Mouse (Mus musculus) kidney, embryonic 16.5 days (tissue): ENCODE measurements around the gene BC017158. TPM values are rescaled to one million over a fixed set of nuclear protein-coding genes. Genes with fewer than 3 reads are reported as not detected.

Source experiments
- ATAC-seq: fragments of 200-750 bp; cut with Nextera tagmentation; 2 replicates; pipeline ENCODE4 v1.8.0; 2017; ENCODE audit warnings: moderate TSS enrichment; ENCODE audit not compliant: low FRiP score, low TSS enrichment
- H3K27ac ChIP-seq: fragments of 300-500 bp; sonication (generic); 2 replicates; pipeline ENCODE4 v1.5.1; 2014; ENCODE audit warnings: low read length
- H3K27me3 ChIP-seq: fragments of 300-500 bp; sonication (generic); 2 replicates; pipeline ENCODE4 v1.6.1; 2014; ENCODE audit warnings: low read length, control low read depth, mixed read lengths; ENCODE audit not compliant: insufficient read depth
- H3K36me3 ChIP-seq: fragments of 300-500 bp; sonication (generic); 2 replicates; pipeline ENCODE4 v1.6.1; 2014; ENCODE audit warnings: low read length, control low read depth, mixed read lengths; ENCODE audit not compliant: insufficient read depth
- H3K4me1 ChIP-seq: fragments of 300-500 bp; sonication (generic); 2 replicates; pipeline ENCODE4 v1.6.1; 2014; ENCODE audit warnings: low read length, control low read depth, mixed read lengths; ENCODE audit not compliant: insufficient read depth
- H3K4me2 ChIP-seq: fragments of 300-500 bp; sonication (generic); replicated peaks from 2 replicates; pipeline ENCODE4 v1.6.1; 2014; ENCODE audit warnings: low read depth, low read length
- H3K4me3 ChIP-seq: fragments of 300-500 bp; sonication (generic); 2 replicates; pipeline ENCODE4 v1.5.1; 2014; ENCODE audit warnings: mild to moderate bottlenecking, low read length
- H3K9ac ChIP-seq: fragments of 300-500 bp; sonication (generic); replicated peaks from 2 replicates; pipeline ENCODE4 v1.6.1; 2014; ENCODE audit warnings: low read length
- H3K9me3 ChIP-seq: fragments of 300-500 bp; sonication (generic); 2 replicates; pipeline ENCODE4 v1.6.1; 2016; ENCODE audit warnings: low read length, control low read depth
- WGBS: fragments of 180-500 bp; shearing (Covaris S2); extraction: QIAGEN DNeasy Blood & Tissue Kit; methylation state at CpG from one replicate; pipeline ENCODE4 v1.1.7; 2014; 5-methylcytosine and 5-hydroxymethylcytosine counted together
- polyA plus RNA-seq: library from polyadenylated mRNA; unstranded; fragments of >200 nt; fragmentation: Nextera tagmentation; extraction: Ambion mirVana; gene quantifications from 2 replicates; pipeline ENCODE4 v1.2.1, GENCODE M21; 2015

Gene BC017158
- polyA plus RNA-seq, 1 experiment from 2014 or later: 34.2 TPM

DNA sequence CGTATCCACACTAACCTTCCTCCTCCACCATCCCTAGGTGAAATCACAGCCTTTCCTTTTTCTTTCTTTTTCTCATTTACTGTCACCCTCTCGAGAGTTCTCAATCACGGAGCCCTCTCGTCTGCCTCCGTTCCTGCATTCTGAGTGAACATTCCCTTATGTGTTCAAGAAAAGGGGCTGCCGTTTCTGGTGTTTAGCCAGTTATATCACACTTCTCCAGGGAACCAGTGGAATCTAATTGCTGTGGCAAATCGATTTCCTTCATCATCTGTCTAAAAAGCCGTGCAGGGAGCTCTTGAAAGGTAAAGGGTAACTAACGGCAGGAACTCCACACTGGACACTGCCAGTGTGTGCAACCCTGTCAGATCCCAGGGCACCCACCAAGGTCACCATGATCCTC lies 33.0 kb upstream of the BC017158 start:
- no peaks in the 10 kb centered on the region for H3K9me3 ChIP-seq
- H3K4me2 ChIP-seq: no peak overlapping the region
- WGBS: 59% methylated on average over 9 of the region's 9 CpGs
- H3K27me3 ChIP-seq: no peaks in the 10 kb centered on the region
- no peak overlapping the region for H3K27ac ChIP-seq
- H3K4me1 ChIP-seq: peaks cover 12% of the 10 kb centered on the region
- no peak overlapping the region for H3K9ac ChIP-seq
- H3K4me3 ChIP-seq: no peak overlapping the region
- ATAC-seq: no peak
- H3K36me3 ChIP-seq: no peaks in the 10 kb centered on the region

DNA sequence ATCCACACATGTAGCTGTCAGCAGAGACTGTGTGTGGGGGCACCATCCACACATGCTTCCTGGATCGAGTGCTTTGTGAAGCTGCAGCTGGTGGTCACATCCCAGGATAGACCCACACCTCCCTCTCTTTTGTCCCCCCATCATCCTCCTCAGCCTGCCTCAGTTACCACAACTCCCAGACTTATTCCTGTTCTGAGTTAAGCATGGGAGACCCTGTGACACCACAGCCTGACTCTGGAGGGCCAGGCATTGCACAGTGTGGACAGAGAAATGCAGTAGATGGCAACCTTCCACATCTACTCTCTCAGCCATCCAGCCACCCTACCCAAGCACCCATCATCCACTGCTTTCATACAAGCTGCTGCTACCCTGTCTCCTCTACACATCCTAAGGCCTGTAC lies 27.0 kb upstream of the BC017158 start:
- H3K27me3 ChIP-seq: no peaks in the 10 kb centered on the region
- 83% methylated on average over 1 of the region's 1 CpGs for WGBS

DNA sequence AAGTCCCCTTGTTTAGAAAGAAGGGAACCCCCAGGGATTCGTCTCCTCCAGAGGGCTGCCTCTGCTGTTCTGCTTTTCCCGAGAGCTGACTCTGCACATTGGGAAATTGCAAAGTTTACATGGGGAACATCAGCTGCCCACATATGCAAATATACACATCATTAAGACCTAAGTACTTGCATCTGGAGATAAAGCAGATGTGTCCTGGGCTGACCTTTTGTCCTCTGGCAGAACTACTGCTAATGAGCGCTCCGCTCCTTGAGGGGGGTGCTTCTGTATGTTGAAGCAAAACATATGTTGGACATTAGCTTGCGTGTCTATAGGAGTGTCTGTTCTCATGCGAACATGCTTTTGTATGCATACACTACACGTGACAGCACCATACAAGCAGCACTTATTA lies 23.3 kb upstream of the BC017158 start:
- no peak overlapping the region for H3K27ac ChIP-seq
- H3K4me2 ChIP-seq: no peak overlapping the region
- 70% methylated on average over 7 of the region's 7 CpGs for WGBS

More for the DNA sequence above, 27.0 kb upstream of the BC017158 start:
- Histone ChIP-seq H3K4me1 (peaks cover 1% of the 10 kb centered on the region; the same call in 1 of the 2 replicates), H3K4me2 (no peak overlapping the region), H3K36me3 (no peaks in the 10 kb centered on the region), H3K4me3 (no peak overlapping the region), H3K9ac (no peak overlapping the region), H3K9me3 (no peaks in the 10 kb centered on the region), H3K27ac (no peak overlapping the region)
- ATAC-seq: no peak

DNA sequence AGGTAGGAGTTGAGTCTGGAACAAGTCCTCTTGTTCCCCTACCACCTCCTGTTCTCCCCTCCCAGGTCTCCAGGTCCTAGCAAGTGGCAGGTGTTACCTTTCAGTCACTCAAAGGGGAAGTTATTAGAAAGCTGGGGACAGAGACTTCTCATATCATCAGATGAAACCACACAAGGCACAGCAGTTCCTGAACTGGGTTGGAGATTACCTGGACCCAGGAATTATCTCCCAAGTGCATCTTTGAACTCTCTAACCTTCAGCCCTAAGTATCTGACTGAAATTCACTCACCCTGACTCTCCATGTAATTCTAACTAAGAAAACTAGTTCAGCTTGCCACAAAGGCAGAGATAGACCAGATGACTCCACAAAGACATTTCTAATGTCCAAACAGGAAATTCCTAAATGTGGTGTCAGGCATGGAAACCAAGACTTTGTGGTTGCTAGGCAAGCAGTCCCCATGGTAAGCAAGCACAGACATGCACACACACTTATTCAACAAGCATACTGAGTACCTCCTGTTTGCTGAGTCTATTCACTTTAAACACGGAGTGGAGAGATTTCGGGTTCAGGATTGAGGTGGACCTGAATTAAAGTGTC lies 22.3 kb upstream of the BC017158 start:
- ATAC-seq: no peak
- Histone ChIP-seq H3K4me1 (peaks cover 5% of the 10 kb centered on the region; the same call in 1 of the 2 replicates), H3K9me3 (no peaks in the 10 kb centered on the region), H3K36me3 (no peaks in the 10 kb centered on the region), H3K9ac (no peak overlapping the region), H3K4me2 (no peak overlapping the region), H3K27ac (no peak overlapping the region), H3K4me3 (no peak overlapping the region), H3K27me3 (no peaks in the 10 kb centered on the region)
- WGBS: 82% methylated on average over 2 of the region's 2 CpGs

More for the DNA sequence above, 23.3 kb upstream of the BC017158 start:
- Histone ChIP-seq H3K27me3 (no peaks in the 10 kb centered on the region), H3K4me3 (no peak overlapping the region), H3K9me3 (no peaks in the 10 kb centered on the region), H3K9ac (no peak overlapping the region), H3K36me3 (no peaks in the 10 kb centered on the region), H3K4me1 (peaks cover 5% of the 10 kb centered on the region; the same call in 1 of the 2 replicates)
- ATAC-seq: peak; percentile 35; the same call in 1 of the 2 replicates

DNA sequence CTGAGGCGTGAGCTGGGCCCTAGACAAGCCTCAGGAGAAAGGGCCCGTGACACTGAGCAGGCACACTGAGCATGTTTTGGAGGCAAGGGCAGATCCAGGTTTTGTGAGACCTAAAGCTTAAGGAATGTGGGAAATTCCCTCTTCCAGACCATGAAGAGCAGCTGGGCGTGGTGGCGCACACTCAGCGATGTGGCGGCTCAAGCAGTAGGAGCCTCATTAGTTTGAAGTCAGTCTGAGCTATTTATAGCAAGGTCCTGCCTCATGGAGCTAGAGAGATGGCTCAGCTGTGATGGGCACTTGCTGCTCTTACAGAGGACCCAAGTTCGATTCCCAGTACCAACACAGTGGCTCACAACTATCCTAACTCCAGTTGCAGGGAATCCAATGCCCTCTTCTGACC lies 21.2 kb upstream of the BC017158 start:
- H3K4me3 ChIP-seq: no peak overlapping the region
- no peaks in the 10 kb centered on the region for H3K27me3 ChIP-seq
- H3K9ac ChIP-seq: no peak overlapping the region
- no peak overlapping the region for H3K4me2 ChIP-seq
- no peak for ATAC-seq
- WGBS: 72% methylated on average over 7 of the region's 7 CpGs
- H3K4me1 ChIP-seq: peaks cover 5% of the 10 kb centered on the region; the same call in 1 of the 2 replicates
- H3K9me3 ChIP-seq: no peaks in the 10 kb centered on the region
- no peaks in the 10 kb centered on the region for H3K36me3 ChIP-seq
- no peak overlapping the region for H3K27ac ChIP-seq

DNA sequence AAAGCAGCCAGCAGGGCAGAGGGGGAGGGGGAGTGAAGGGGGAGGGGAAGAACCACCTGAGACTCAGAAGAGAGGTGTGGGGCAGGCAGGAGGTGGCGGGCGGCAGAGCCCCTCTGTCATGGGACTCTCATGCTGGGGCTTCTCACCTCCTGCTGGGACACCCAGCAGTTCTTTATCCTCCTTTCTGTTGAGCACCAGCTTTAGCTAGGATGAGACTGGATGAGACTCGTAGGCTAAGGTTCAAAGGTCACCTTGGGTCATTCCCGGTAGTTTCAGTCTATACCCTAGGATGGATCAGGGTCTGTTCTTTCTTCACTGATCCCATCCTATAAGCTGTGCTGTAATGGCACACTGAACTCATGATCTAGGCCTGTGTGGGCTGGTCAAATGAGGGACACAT lies 19.0 kb upstream of the BC017158 start:
- Histone ChIP-seq H3K27ac (no peak overlapping the region), H3K9me3 (no peaks in the 10 kb centered on the region), H3K4me3 (no peak overlapping the region), H3K27me3 (no peaks in the 10 kb centered on the region), H3K9ac (no peak overlapping the region), H3K4me2 (no peak overlapping the region), H3K36me3 (no peaks in the 10 kb centered on the region), H3K4me1 (peaks cover 12% of the 10 kb centered on the region)
- WGBS: 68% methylated on average over 4 of the region's 4 CpGs
- no peak for ATAC-seq

DNA sequence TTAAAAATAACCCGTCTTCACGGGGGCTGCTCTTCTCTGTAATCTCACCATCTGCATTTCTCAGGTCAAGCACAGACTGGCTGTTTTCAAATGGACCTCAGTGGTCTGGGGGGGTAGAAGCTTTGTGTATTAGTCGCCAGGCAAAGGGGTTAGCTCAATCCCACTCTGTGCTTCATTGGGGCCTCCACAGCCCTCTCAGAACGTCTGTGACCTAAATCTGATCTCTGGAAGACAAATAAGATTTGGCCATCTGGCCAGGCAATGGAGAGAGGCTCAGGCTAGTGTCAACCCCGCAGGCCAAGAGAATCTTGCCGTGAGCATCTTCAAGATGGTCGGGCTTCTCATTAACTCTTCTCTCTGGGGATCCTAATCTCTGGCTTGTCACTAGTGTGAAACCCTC lies 16.5 kb upstream of the BC017158 start:
- no peaks in the 10 kb centered on the region for H3K9me3 ChIP-seq
- no peaks in the 10 kb centered on the region for H3K27me3 ChIP-seq
- no peak overlapping the region for H3K4me3 ChIP-seq
- H3K4me2 ChIP-seq: no peak overlapping the region
- ATAC-seq: no peak
- WGBS: 70% methylated on average over 7 of the region's 7 CpGs
- H3K27ac ChIP-seq: no peak overlapping the region
- H3K36me3 ChIP-seq: no peaks in the 10 kb centered on the region
- H3K9ac ChIP-seq: no peak overlapping the region
- H3K4me1 ChIP-seq: peaks cover 22% of the 10 kb centered on the region; the same call in 1 of the 2 replicates

DNA sequence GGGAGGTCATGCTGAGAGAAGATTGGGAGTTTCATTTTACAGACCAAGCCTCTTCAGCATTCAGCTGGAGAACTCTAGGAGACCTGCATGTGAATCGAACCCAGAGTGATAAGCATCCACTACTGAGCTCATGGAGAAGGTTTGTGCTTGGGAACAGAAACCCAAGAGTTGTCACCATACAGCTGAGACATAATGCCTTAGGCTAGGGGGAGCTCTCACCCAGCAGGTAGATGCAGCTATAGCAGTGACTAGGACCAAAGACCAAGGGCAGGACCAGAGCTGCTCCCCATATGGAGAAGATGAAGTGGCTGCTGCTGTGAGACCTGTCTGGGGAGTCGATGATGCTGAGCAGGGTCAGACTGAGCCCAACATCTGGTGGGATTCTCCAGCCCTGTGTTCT lies 15.6 kb upstream of the BC017158 start:
- Histone ChIP-seq H3K4me2 (no peak overlapping the region), H3K36me3 (no peaks in the 10 kb centered on the region), H3K27me3 (no peaks in the 10 kb centered on the region), H3K9me3 (no peaks in the 10 kb centered on the region), H3K4me3 (no peak overlapping the region), H3K9ac (no peak overlapping the region), H3K27ac (no peak overlapping the region), H3K4me1 (peaks cover 31% of the 10 kb centered on the region)
- no peak for ATAC-seq
- WGBS: 84% methylated on average over 2 of the region's 2 CpGs

DNA sequence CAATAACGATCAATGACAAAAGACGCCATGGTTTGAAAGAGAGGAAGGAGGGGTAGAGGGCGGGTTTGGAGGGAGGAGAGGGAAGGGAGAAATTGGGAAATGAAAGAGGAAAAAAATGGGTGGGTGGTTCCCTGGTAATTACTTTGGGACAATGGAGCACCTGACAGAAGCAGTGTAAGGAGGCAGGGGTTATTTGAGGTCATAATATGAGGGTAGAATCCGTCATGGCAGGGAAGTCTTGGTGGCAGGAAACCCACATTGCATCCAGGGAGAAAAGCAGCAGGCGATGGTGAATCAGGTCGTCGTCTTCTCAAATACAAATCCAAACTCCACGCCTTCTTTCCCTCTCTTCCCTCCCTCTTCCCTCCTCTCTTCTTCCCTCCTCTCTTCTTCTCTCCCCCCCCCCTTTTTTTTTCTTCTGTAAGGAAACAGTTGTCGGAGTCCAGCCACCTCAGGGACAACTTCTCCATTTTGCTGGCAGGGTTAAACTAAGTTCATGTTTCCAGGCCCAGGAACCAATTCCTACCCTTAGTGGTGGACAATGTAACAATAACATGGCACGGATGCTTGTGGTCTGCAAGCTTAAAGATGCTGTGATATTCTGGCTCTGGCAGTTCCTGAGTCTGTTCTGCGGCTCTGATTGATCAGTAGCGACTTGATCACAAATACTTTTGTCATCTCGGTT lies 14.5 kb upstream of the BC017158 start:
- Histone ChIP-seq H3K9ac (no peak overlapping the region), H3K36me3 (no peaks in the 10 kb centered on the region), H3K27me3 (no peaks in the 10 kb centered on the region), H3K9me3 (no peaks in the 10 kb centered on the region), H3K4me1 (peaks cover 31% of the 10 kb centered on the region), H3K4me3 (no peak overlapping the region), H3K27ac (no peak overlapping the region; the same call in 1 of the 2 replicates), H3K4me2 (no peak overlapping the region)
- ATAC-seq: no peak
- 65% methylated on average over 13 of the region's 13 CpGs for WGBS

DNA sequence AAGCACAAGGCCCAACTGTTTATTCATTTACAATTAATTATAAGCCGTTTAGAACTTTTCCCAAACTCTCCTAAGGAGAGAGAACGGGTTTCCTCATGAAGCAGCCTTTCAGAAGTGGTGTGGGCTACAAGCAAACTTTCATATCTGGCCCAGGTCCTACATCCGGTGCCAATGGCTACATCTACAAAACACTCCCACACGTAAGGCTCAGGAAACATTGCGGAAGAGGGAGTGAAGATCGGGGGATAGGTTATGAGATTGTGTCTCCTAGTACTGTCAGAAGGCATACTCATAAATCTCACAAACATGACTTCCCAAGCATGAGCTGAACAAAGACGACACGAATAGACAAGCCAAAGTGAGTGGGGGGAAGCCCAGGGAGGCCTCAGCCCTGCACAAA lies 13.8 kb upstream of the BC017158 start:
- Histone ChIP-seq H3K36me3 (no peaks in the 10 kb centered on the region), H3K9me3 (no peaks in the 10 kb centered on the region), H3K4me2 (no peak overlapping the region), H3K27me3 (no peaks in the 10 kb centered on the region), H3K4me3 (no peak overlapping the region), H3K9ac (no peak overlapping the region), H3K4me1 (peaks cover 31% of the 10 kb centered on the region), H3K27ac (no peak overlapping the region)
- no peak; the same call in 1 of the 2 replicates for ATAC-seq
- 21% methylated on average over 8 of the region's 8 CpGs for WGBS
